Comparison of ENCODE assay signal across 9 mouse cellular contexts in the genomic region with DNA sequence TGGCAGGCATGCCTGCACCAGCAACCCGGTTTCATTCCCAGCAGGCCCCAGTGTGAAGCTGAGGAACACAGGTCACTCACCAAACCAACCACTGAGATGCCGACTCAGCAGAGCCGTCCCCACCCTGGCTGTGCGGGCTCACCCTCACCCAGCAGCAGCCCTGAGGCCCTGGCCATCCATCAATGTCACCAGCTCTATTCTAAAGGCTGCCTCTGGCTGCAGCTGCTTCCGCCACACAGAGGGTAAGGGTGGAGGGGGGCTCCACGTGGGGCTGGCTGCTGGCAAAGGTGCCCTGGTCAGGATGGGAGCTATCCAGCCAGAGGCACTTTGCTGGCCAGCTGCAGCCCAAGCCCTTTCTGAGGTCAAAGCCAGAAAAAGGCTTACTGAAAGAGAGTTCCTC.
DNase-seq lines count a peak whose midpoint lies in the region; ATAC-seq lines count a peak whose summit lies in the region.
"Had no signal": no experiment of that assay in that cellular context is flagged by ENCODE, and none has a peak within 500 bp of the region (broad histone marks: within the 10 kb centered on the region; RNA-seq: fewer than 3 reads in every experiment).

No protein-coding gene starts in this region.

- ATAC-seq in hindbrain, embryonic 13.5 days (ENCODE audit: low FRiP score), result no peak
- peak; percentile 84 for ATAC-seq in common myeloid progenitor, adult 5-6 weeks (replicated peaks; ENCODE audit: low read depth, poor library complexity, severe bottlenecking)
- no peak for ATAC-seq in forebrain, embryonic 12.5 days (ENCODE audit: low FRiP score)

- no peak overlapping the region for H3K9ac ChIP-seq in hindbrain, embryonic 13.5 days
- H3K9ac ChIP-seq in forebrain, embryonic 12.5 days, result no peak overlapping the region

- no peak overlapping the region for H3K4me2 ChIP-seq in hindbrain, embryonic 13.5 days
- no peak overlapping the region for H3K4me2 ChIP-seq in forebrain, embryonic 12.5 days

- peak overlapping the region; percentile 69 for H3K27ac ChIP-seq in hindbrain, embryonic 10.5 days
- no peak overlapping the region; the same call in 1 of the 2 replicates for H3K27ac ChIP-seq in hindbrain, embryonic 13.5 days
- no peak overlapping the region for H3K27ac ChIP-seq in forebrain, embryonic 12.5 days

- H3K27me3 ChIP-seq in hindbrain, embryonic 10.5 days (ENCODE audit: insufficient read depth, poor library complexity, severe bottlenecking), result peaks cover 48% of the 10 kb centered on the region
- peaks cover 21% of the 10 kb centered on the region for H3K27me3 ChIP-seq in hindbrain, embryonic 13.5 days
- peaks cover 16% of the 10 kb centered on the region for H3K27me3 ChIP-seq in forebrain, embryonic 12.5 days

- no peaks in the 10 kb centered on the region for H3K9me3 ChIP-seq in hindbrain, embryonic 10.5 days
- H3K9me3 ChIP-seq in hindbrain, embryonic 13.5 days, result no peaks in the 10 kb centered on the region
- no peaks in the 10 kb centered on the region for H3K9me3 ChIP-seq in forebrain, embryonic 12.5 days
- H3K9me3 ChIP-seq: megakaryocyte, embryonic 14.5 days had no signal

- WGBS in hindbrain, embryonic 10.5 days, result 29% methylated on average over 6 of the region's 6 CpGs
- WGBS in hindbrain, embryonic 13.5 days, result 11% methylated on average over 6 of the region's 6 CpGs
- WGBS in forebrain, embryonic 12.5 days, result 44% methylated on average over 6 of the region's 6 CpGs

- peak; percentile 67 for DNase-seq in hindbrain, embryonic 10.5 days (ENCODE audit: low spot score)
- DNase-seq in kidney, adult 11 months, result peak; percentile 46
- DNase-seq in mesoderm, embryonic 11.5 days (ENCODE audit: low read depth, low spot score), result peak; percentile 68
- no peak for DNase-seq in frontal cortex, postnatal 10 days (ENCODE audit: low spot score in 2 of 2)
- DNase-seq in right cerebral cortex, postnatal 36 days (ENCODE audit: low spot score in 2 of 2), result no peak

- no peaks in the 10 kb centered on the region for H3K36me3 ChIP-seq in hindbrain, embryonic 10.5 days
- no peaks in the 10 kb centered on the region for H3K36me3 ChIP-seq in hindbrain, embryonic 13.5 days
- no peaks in the 10 kb centered on the region for H3K36me3 ChIP-seq in forebrain, embryonic 12.5 days (replicated peaks)

- H3K4me3 ChIP-seq in hindbrain, embryonic 10.5 days, result no peak overlapping the region
- H3K4me3 ChIP-seq in hindbrain, embryonic 13.5 days, result no peak overlapping the region
- H3K4me3 ChIP-seq in forebrain, embryonic 12.5 days (replicated peaks), result no peak overlapping the region
- H3K4me3 ChIP-seq: megakaryocyte, embryonic 14.5 days had no signal

- H3K4me1 ChIP-seq in hindbrain, embryonic 10.5 days (replicated peaks), result peaks cover 66% of the 10 kb centered on the region
- peaks cover 37% of the 10 kb centered on the region for H3K4me1 ChIP-seq in hindbrain, embryonic 13.5 days (replicated peaks)
- H3K4me1 ChIP-seq in forebrain, embryonic 12.5 days, result peaks cover 33% of the 10 kb centered on the region

Comparison
In these comparisons a context has a peak if more than half of its experiments do, and no peak if none do; other contexts are left out.
1. DNase-seq: peak in hindbrain, embryonic 10.5 days (single experiment), kidney, adult 11 months (single experiment) and mesoderm, embryonic 11.5 days (single experiment); none in frontal cortex, postnatal 10 days (0 of 2) and right cerebral cortex, postnatal 36 days (0 of 2).